Mouse (Mus musculus) thymus, postnatal 25 days (tissue): Measurements from ENCODE around the gene Cdh4.

Experiments used
- DNase-seq: peaks from one replicate; pipeline ENCODE4 v3.0.0; 2022

Cdh4 gene

DNA sequence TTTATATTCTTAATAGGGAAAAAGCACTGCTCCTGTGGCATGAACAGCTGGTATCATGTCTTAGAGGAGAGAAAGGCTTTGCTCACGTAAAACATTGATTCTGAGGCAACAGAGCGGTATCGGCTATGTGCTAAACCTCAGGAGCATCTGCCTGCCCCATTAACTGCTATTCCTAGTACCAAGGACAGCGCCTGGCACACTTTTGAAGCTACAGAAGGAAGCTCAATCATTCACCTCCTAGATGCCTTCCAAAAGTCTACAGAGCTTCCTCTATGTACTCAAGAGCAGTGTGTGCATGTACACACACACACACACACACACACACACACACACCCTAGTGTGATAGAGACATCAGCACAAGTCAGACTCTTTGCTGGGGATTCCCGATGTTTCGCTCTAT is 34.4 kb downstream of the Cdh4 start:
- DNase-seq = no peak

DNA sequence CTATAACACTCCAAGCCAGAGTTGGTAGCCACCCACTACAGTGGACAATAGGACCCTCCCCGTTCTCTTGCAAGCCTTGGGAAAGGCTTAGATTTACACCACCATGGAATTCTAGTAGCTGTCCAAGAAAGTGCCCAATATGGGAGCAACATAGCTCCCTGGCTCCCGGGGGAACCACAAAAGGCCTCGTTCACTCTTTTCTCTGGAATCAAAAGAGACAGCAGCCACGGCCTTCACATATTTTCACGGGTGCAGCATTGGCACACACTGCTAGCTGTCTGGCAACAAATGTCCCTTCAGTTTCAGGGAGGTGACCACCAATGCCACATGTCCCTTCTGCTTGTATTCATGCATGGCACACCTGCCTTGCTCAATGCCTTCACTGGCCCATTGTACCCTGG is 38.6 kb downstream of the Cdh4 start:
- DNase-seq = no peak

DNA sequence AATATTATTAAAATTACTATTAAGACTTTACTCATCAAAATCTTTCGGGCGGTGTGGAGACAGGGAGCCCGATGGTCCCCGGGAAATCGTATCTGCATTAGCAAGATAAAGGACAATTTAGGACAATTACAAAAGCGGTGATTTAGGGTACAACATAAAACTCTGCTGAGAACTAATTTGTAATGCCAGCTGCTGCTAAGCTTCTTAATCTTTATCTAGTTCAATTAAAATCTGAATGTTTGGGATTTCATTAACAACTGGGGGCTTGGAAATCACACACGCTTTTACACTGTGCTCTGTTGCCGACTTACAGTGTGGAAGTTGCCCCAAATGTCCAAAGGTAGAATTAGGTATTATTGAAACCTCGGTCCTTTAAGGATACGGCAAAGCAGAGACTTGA is 39.1 kb downstream of the Cdh4 start:
- no peak for DNase-seq

DNA sequence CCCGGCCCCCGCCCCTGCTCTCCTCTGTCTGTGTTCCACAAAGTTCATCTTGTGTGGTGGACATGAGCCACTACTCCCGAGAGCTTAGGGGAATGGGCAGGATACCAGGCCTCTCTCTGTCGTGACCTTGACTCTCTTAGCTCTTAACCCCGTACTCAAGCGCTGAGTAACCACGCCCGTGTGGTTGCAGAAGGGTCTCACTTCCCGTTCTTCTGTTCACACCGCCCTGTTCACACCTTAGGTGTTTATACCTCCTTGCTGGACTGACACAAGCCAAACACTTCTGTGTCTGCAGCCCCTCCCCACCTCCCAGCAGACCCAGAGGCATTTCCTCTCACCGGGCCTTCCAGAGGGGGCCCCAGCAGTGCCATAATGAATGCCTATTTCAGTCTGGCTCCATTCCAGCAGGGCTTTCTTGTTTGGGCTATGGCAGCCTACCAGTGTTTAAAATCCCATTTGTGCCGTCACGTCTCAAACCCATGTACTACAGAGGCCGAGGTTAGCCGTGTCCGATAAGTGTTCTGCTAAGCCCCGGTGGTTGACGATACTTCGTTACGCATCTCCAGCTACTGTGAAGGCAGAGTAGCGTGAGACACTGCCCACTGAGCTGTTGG is 46.4 kb downstream of the Cdh4 start:
- no peak for DNase-seq

DNA sequence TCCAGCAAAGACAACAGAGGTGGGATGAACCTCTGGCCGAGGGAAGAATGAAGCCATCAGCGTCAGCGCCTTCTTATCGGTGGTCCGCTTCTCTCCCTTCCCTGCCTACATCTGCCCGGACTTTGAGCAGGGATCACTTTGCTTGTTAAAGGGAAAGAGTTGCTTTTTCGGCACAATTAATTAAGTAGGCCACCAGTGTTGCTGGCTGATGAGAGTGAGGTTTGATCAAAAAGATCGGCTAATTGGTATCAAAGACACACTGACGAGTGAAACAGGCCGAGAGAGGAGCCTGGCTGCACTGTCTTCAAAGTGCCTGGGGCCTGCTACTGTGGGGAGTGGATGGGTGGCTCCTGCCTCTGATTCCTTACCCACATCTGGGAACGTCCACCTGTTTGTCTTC is 49.7 kb downstream of the Cdh4 start:
- no peak for DNase-seq

DNA sequence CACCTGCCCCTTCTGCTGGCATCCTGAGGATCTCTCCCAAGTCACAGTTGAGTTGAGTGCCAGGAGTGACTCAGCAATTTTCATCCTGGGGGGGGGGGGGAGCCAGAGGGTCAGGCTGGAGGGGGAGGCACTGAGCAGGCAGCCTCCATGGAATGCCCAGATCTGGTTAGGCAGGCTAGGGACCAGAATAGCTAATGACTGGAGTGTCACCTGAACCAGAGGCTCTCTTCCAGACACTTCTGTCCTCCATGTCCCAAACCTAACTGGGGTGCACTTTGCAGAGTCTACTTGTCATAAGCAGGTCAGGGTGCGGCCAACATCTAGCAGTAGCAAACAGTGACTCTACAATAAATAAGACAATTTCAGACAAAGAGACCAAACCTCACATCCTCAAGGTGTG is 52.0 kb downstream of the Cdh4 start:
- no peak for DNase-seq

DNA sequence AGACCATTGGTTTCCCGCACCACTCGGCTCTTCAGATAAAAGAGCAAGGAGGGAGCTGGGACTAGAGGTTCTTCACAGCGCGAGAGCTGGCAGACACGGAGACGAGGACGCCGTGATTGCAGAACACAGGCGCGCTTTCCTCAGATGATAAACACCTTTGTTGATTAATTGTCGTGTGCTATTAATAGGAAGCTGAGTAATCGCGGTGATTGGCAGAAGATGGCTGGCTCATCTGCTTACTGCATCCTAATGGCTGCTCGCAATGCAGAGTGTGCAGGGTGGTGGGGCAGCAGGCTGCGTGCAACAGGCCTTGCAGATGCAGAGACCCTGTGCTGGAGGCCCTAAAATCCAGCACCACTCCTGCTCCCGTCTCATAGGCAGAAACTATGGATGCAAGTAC is 68.2 kb downstream of the Cdh4 start:
- no peak for DNase-seq

DNA sequence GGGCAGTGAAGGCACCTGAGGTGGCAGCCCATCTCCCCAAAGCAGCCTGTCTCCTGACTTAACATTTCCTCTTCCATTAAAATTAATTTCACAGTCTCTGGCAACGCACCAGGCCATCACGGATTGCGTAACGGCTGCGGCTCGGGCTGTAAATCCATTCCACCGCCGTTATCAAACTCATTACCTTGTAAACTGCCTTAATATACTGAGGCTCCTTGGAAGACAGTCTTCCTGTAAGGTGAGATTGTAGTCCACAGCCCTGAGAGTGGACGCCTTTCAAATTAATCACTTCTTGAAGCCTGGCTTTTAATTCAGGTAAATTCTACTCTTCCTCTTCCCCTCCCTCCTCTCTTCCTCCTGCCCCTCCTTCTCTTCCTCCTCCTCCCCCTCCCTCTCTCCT is 74.3 kb downstream of the Cdh4 start:
- no peak for DNase-seq

DNA sequence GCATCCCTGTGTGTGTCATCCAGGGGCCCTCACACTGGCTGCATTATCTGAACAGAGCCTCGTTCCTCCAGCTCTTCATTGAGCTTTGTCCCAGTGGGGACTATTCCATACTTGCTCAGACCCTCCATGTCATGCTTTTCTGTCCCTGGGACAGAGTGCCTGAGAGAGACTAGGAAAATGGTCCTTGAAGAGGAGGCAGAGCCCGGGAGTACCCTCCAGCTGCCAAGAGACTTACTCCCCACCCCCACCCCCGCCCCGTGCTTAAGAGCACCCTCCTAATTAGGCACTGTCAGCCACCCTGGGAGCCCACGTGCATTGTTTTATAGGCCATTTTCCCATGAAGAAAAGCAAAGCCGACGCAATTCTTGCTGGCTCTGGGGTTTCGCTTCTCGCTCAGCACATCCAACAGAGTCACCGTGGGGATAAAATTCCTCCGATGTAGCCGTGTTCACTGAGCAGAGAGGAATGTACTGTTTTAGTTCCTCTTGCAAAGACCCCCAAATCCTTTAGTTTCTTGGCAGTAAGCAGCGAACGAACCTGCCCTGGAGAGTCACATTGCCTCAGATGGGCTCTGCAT is 76.3 kb downstream of the Cdh4 start:
- no peak for DNase-seq

DNA sequence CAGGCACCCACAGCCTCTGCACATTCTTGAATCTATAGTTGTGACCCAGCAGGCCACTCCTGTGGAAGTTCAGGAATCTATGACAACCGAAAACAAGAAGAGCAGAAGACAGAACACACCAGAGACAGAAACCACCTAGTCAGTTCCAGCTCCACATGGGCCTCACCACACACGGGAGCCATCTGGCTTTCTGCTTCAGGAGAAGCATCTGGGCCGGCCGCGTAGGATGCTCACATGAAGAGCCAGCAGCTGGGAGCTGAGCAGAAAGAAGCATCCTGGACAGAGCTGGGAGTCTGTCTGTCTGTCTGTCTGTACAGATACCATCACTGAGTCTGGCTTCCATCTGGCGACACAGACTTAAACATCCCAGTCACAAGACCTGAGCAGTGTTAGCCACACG is 76.9 kb downstream of the Cdh4 start:
- no peak for DNase-seq

DNA sequence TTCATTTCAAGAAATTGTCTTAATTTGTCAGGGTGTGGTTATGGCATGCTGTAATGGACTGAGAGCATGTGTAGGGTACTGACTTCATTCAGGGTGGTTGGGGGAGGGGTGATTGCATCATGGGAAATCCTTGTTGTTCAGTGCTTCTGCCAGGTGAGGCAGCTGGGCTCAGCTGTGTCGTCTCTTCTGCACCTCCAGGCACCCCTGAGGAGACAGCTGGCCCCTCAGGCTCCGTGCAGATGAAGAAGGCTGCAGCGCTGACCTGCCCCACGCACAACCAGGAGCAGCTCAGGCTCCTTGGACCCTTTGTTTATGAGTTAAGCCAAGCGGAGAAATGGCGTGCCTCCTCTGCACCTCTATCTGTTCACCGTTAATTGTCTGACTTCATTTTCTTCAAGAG is 77.7 kb downstream of the Cdh4 start:
- no peak for DNase-seq

DNA sequence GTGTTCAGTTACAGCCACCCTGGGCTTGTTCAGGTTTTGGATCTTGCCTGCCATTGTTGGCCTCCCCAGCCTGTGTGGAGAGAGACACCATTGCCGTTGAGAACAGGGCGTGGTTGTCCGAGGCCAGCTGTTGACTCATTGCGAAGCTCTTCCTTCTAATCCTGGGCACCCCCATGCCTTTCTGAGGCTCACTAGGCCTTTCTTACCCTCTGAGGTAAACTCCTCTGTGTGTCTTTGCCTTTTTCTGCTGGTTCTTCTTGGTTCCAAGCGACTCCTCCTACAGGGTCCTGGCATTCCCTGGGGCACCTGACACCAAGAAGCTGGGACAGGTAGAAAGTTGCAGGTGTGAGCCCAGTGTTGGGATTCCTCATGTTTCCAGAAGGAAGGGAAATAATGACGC is 78.7 kb downstream of the Cdh4 start:
- no peak for DNase-seq

DNA sequence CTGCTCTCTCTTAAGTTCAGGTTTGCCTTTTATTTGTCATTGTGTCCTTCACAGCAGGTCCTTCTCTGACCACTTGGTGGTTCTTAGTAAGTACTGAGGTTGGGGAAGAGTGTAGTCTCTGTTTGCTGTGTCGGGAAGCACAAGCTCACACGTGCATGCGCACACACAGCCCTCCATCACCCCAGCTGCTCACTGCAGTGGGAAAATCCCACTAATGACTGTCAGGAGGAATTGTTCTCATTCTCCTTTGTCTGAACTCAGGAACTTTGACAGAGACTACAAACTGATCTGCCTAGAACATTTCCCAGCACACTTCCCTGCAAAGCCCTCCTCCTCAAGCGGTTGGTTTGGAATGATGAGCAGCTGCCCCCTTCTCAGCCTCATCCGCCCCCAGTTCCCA is 79.2 kb downstream of the Cdh4 start:
- DNase-seq = no peak

DNA sequence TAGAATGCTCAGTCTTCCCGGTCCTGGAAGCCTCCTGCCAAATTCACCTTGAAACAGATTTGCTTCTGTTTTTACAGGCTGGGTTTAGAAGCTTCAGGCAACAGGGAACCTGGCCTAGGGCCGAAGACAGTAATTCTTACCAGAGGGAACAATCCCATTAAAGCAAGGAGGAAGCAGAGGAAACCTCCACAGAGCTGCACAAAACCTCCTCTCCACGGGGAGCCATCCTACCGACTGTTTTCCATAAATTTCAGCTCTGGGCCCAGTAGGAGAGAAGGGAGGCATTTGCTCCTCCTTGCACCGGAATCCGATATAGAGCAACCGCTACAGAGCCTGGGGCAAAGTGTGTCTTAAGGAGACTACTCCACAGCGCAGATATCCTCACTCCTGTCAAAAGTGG is 79.9 kb downstream of the Cdh4 start:
- no peak for DNase-seq

DNA sequence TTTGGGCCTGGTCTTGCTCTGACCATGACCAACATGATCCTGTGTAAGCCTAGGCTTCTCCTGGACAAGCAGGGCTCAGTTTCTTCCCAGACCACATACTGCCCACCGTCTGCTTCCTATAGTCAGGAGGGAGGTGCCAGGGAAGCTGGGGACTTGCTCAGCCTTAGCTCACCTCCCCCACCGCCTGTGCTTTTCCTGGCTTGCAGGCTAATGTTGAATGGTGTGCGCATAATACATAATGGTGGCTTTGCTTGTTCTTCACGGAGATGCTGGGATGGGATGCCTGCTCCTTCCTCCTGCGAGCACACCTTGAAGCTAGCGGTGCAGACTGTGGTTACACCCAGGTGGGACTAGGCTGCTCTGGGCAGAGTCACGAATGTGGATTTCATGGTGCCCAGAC is 84.7 kb downstream of the Cdh4 start:
- DNase-seq = no peak

DNA sequence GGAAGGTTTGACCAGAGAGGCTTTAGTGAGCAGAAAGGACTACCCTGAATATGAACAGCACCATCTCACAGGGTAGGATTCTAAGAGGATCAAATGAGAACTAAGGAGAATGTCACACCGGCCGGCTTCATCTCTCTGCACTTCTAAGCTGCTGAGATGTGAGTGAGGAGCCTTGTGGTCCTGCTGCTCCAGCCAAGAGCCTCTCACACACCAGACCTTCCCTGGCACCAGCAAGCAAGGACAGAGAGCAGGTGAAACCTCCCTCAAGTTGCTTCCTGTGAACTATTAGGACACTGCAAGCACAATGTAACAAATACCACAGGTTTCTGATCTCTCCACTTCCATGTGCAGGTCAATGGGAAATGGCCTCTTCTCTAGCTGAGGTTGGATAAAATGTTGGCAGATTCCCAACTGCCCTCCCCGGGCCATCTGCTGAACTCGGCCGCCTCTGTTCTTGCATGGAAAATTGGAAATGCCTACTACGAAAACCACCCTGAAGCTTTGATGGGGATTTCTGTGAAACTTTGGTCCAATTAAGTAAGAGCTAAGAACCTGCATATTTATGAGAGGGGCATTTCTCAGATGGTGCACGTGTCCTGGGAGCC is 88.3 kb downstream of the Cdh4 start:
- DNase-seq = no peak

DNA sequence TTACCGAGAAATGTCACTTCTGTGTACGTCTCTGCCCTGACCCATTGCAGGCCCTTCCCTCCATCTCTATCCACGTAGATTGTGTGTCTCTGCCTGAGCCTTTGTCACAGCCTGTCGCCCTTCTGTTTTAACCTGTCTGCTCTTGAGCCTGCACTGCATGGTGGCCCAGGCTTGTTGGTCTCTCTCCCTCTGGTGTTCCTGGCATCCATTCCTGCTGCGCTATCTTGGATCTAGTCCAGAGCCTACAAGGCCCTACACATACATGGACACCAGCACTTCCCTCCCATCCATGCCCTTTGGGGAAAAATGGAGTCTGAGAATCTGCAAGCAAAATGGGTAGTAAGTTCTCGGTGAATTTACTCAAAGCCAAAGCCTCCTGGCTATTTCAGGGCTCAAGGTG is 91.0 kb downstream of the Cdh4 start:
- DNase-seq = no peak

DNA sequence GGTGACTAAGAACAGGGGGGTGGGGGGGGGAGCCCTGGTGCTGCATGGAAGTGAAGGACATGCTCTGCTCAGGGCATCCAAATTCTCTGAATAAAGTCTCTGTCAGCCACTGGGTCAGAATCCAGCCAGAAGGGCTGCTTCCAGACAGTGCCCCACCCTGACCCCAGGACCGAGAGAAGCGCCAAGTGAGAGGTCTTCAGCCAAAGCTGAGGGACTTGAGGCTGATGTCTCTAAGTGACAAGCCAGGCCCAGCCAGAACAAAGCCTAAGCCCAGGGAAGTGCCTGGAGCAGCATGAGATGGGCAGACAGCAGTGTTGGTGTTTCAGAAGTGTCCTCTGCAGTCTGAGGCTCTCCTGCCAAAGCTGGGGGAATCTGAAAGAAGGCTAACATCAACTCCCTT is 91.7 kb downstream of the Cdh4 start:
- DNase-seq = no peak

DNA sequence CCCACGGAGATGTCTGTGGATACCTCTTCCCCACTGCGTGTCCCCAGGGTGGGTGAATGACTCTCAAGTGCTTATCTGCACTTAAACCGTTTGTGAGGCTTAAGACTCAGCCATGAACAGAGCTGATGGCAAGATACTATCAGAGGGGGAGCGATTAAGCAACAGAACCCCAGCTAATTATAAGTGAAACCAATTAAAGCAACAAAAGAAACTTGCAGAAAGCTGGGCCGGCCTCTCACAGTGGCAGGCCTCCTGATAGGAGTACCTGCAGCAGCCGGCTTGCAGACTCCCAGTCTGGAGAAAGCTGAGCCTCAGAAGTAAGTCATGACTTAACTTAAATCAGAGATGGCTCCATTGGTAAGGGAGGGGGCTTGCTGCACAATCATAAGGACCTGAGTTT is 93.0 kb downstream of the Cdh4 start:
- DNase-seq = no peak

DNA sequence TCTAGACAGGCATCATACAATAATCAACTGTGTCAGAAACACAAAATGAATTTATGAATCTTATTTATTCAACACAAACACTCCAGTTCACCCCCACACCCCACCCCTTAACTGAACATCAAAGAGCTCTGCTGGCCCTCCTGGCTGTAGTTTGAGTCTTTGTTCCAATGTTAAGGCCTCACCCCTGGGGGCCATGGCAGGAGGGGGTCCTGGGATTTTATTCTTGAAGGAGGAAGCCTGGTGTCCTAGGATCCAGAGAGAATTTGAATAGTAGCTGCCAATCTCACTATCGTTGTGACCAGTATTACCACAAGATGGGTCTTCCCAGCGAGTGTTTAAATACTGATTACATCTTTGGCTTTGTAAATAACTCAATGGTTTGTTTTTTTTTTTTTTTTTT is 94.5 kb downstream of the Cdh4 start:
- DNase-seq = no peak

DNA sequence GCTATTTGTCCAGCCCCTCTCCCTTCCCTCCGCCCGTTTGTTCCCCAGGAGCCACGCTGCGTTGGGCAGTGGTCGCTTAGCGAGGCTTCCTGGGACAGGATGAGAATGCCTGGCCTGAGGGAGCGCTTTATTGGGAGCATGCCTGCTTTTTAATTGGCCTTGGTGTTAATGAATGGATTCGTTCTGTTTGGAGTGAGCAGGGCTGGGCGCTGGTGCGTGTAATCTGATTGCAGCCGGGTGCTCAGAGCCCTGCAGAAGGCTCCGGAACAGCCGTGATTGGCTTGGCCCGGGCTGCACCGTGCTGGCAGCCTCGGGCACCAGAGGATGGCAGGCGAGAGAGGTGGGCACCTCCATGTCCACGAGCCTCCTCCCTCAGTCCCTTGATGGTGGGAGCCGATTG is 95.2 kb downstream of the Cdh4 start:
- DNase-seq = no peak

DNA sequence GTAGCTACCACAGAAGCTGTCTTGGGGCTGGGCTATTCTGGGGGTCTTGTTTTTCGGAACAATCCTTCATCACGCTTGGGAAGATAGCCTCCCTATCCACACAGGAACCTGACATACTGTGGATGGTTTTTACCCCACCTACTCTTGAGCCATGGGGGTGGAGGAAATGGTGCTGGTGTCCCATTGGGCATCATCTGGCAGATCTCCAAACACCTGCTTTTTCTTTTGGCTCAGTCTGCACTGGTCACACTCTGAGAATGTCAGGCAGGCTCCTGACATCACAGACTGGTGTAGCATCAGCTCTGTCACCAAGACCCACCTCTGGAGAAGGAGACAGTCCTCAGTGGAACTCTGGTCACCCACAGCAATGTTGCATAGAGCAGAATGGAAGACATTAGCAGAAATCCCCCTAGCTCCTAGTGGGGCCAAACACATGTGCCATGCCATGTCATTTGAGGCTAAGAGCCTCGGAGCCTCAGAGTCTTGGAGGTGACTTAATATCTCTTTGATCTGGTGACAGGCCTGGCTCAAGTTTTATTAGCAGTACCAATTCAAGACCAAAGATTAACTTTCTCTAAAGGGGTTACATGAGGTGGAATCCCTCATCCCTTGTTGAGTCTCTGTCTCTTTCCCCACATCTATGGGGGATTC is 95.7 kb downstream of the Cdh4 start:
- DNase-seq = no peak

DNA sequence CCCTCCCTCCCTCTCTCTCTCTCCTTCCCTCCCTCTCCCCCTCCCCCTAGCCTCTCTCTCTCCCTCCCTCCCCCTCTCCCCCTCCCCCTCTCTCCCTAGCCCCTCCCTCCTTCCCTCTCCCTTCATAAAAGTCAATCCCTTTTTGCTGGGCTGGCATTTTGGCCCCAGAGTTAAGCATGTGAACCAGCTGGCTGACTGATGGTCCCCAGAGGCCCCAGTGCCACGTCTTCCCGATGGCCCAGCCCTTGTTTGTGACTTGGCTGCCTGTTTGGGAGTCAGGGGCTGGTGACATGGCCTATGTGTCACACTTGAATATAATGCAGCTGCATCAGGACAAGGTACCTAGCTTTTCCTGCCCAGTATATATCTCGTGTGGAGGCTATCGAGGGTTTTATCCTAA is 96.3 kb downstream of the Cdh4 start:
- DNase-seq = no peak

DNA sequence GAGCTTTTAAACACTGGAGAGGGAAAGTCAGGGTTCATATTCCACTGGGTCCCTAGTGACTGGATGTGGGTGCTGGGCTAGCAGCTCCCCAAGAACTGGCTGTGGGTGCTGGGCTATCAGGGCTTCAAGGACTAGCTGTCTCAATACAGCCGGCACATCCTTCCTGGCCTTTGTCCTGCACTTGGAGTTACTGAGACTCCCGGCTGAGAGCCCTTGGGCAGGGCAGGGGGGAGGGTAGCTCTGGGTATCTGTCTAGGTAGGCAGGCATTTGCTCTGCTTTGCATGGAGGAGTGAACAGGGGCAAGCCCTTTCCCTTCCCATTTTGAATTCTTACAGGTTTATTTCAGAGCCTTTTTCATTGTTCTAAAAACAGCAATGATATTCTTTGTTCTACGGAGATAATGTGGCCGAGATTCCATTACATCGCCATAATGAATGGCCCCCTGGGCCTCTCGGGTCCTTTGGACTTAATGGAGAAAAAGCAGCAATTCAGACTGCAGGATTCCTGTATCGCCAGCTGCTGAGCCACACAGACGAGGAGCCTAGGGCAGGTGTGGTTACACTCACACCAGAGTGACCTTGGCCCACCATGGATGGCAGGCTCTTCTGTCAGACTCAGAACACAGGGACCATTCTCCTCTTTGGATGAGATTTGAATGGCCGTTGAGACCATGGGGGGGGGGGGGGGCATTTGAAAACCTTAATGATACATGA is 97.5 kb downstream of the Cdh4 start:
- DNase-seq = no peak
